Mouse (Mus musculus): ENCODE results near the gene Cacna1g.
"Not testable (repeated sequence)": the region's sequence is repeated elsewhere in the genome, so short reads cannot be mapped to it uniquely, and the experiment has no call there.

Cacna1g gene

GRCm38 (mm10) chr11:94402731-94403130, 71.3 kb downstream of the Cacna1g start:
- DNase-seq: no peak

- not testable (repeated sequence) for DNase-seq
These were observed 72.0 kb downstream of the Cacna1g start for GRCm38 (mm10) chr11:94402029-94402428.

- DNase-seq: no peak
These were observed 73.0 kb downstream of the Cacna1g start for GRCm38 (mm10) chr11:94400996-94401395.

- no peak for DNase-seq
These were observed 79.9 kb downstream of the Cacna1g start for GRCm38 (mm10) chr11:94394107-94394506.

GRCm38 (mm10) chr11:94393490-94393889, 80.5 kb downstream of the Cacna1g start:
- DNase-seq: not testable (repeated sequence)

- DNase-seq: no peak
These were observed 81.3 kb downstream of the Cacna1g start, which contains the start of gene Abcc3 for GRCm38 (mm10) chr11:94392672-94393109. Gene Abcc3 (minus strand): TSS chr11:94392997.

- DNase-seq: no peak
These were observed 82.3 kb downstream of the Cacna1g start for GRCm38 (mm10) chr11:94391661-94392060.

- no peak for DNase-seq
These were observed 83.2 kb downstream of the Cacna1g start for GRCm38 (mm10) chr11:94390825-94391224.

- peak; percentile 83 for DNase-seq
These were observed 84.1 kb downstream of the Cacna1g start for GRCm38 (mm10) chr11:94389724-94390396.

- DNase-seq: no peak
These were observed 85.0 kb downstream of the Cacna1g start for GRCm38 (mm10) chr11:94389021-94389420.

- no peak for DNase-seq
These were observed 86.2 kb downstream of the Cacna1g start for GRCm38 (mm10) chr11:94387756-94388155.

- DNase-seq: no peak
These were observed 87.8 kb downstream of the Cacna1g start for GRCm38 (mm10) chr11:94385977-94386771.

- no peak for DNase-seq
These were observed 94.3 kb downstream of the Cacna1g start for GRCm38 (mm10) chr11:94379736-94380135.

GRCm38 (mm10) chr11:94379061-94379460, 94.9 kb downstream of the Cacna1g start:
- DNase-seq: no peak

GRCm38 (mm10) chr11:94374276-94374948, 99.6 kb downstream of the Cacna1g start:
- DNase-seq: peak in 1 of 2 experiments; percentile 40

- no peak for DNase-seq
These were observed 103.2 kb downstream of the Cacna1g start for GRCm38 (mm10) chr11:94370809-94371208.

GRCm38 (mm10) chr11:94369981-94370380, 104.0 kb downstream of the Cacna1g start:
- DNase-seq: no peak

- DNase-seq: no peak
These were observed 108.7 kb downstream of the Cacna1g start for GRCm38 (mm10) chr11:94365340-94365739.

GRCm38 (mm10) chr11:94363690-94364089, 110.3 kb downstream of the Cacna1g start:
- peak; percentile 47 to 62 for DNase-seq

- no peak for DNase-seq
These were observed 111.9 kb downstream of the Cacna1g start for GRCm38 (mm10) chr11:94362101-94362500.

GRCm38 (mm10) chr11:94361166-94361870, 112.7 kb downstream of the Cacna1g start:
- DNase-seq: peak; percentile 75 to 81

GRCm38 (mm10) chr11:94359168-94359567, 114.8 kb downstream of the Cacna1g start:
- DNase-seq: peak; percentile 56 to 60

Data from cerebellum, postnatal 14 days (tissue).